8 mouse cellular contexts compared by ENCODE assay signal in genomic region chr16:30775740-30776700, GRCm38 (mm10).
DNase-seq lines count a peak whose midpoint lies in the region; ATAC-seq and TF ChIP-seq lines count a peak whose summit lies in the region.

No protein-coding gene starts in this region.

- H3K4me2 ChIP-seq in hindbrain, postnatal 0 days (ENCODE audit: low read depth, low read length): no peak overlapping the region
- no peak overlapping the region; the same call in 1 of the 2 replicates for H3K4me2 ChIP-seq in embryonic facial prominence, embryonic 13.5 days
- peak overlapping the region; percentile 29 for H3K4me2 ChIP-seq in intestine, embryonic 16.5 days (ENCODE audit: low read depth, low read length)
- peak overlapping the region; percentile 8; the same call in 1 of the 2 replicates for H3K4me2 ChIP-seq in neural tube, embryonic 12.5 days (replicated peaks)

- H3K9ac ChIP-seq in hindbrain, postnatal 0 days (replicated peaks; ENCODE audit: low read length): no peak overlapping the region
- no peak overlapping the region for H3K9ac ChIP-seq in embryonic facial prominence, embryonic 13.5 days
- no peak overlapping the region for H3K9ac ChIP-seq in intestine, embryonic 16.5 days (ENCODE audit: low read depth, low read length)
- H3K9ac ChIP-seq in neural tube, embryonic 12.5 days: no peak overlapping the region

- H3K27ac ChIP-seq in hindbrain, embryonic 10.5 days: peak overlapping the region; percentile 66
- no peak overlapping the region for H3K27ac ChIP-seq in hindbrain, postnatal 0 days
- H3K27ac ChIP-seq in embryonic facial prominence, embryonic 13.5 days: peak overlapping the region; percentile 39; the same call in 1 of the 2 replicates
- no peak overlapping the region for H3K27ac ChIP-seq in intestine, embryonic 16.5 days (ENCODE audit: low read length)
- no peak overlapping the region for H3K27ac ChIP-seq in neural tube, embryonic 12.5 days

- H3K4me3 ChIP-seq in hindbrain, embryonic 10.5 days: no peak overlapping the region
- no peak overlapping the region for H3K4me3 ChIP-seq in hindbrain, postnatal 0 days (ENCODE audit: low read length)
- H3K4me3 ChIP-seq in embryonic facial prominence, embryonic 13.5 days: no peak overlapping the region
- H3K4me3 ChIP-seq in intestine, embryonic 16.5 days (ENCODE audit: low read length): peak overlapping the region; percentile 14; the same call in 1 of the 2 replicates
- no peak overlapping the region for H3K4me3 ChIP-seq in neural tube, embryonic 12.5 days

- TF ChIP-seq CTCF in hindbrain, postnatal 0 days (IDR thresholded peaks at IDR 0.05; ENCODE audit: low read depth): no peak

- 59% methylated on average over 21 of the region's 21 CpGs for WGBS in hindbrain, embryonic 10.5 days
- 50% methylated on average over 21 of the region's 21 CpGs for WGBS in hindbrain, postnatal 0 days
- WGBS in embryonic facial prominence, embryonic 13.5 days: 43% methylated on average over 21 of the region's 21 CpGs
- WGBS in intestine, embryonic 16.5 days: 39% methylated on average over 21 of the region's 21 CpGs
- 39% methylated on average over 21 of the region's 21 CpGs for WGBS in neural tube, embryonic 12.5 days

- ATAC-seq in hindbrain, postnatal 0 days: no peak
- no peak for ATAC-seq in embryonic facial prominence, embryonic 13.5 days (ENCODE audit: insufficient number of reproducible peaks, insufficient read depth, low FRiP score, low TSS enrichment, low read depth)
- ATAC-seq in intestine, embryonic 16.5 days: peak; percentile 81
- ATAC-seq in neural tube, embryonic 12.5 days (ENCODE audit: low FRiP score, low read depth): peak; percentile 77
- no peak for ATAC-seq in activated CD4-positive, CD25-positive, alpha-beta regulatory T cell, adult 4 months

- no peaks in the 10 kb centered on the region for H3K36me3 ChIP-seq in hindbrain, embryonic 10.5 days
- no peaks in the 10 kb centered on the region for H3K36me3 ChIP-seq in hindbrain, postnatal 0 days (ENCODE audit: insufficient read depth, low read length)
- no peaks in the 10 kb centered on the region for H3K36me3 ChIP-seq in embryonic facial prominence, embryonic 13.5 days
- no peaks in the 10 kb centered on the region for H3K36me3 ChIP-seq in intestine, embryonic 16.5 days (ENCODE audit: control insufficient read depth, insufficient read depth, low read length)
- H3K36me3 ChIP-seq in neural tube, embryonic 12.5 days: no peaks in the 10 kb centered on the region

- no peaks in the 10 kb centered on the region for H3K9me3 ChIP-seq in hindbrain, embryonic 10.5 days
- no peaks in the 10 kb centered on the region for H3K9me3 ChIP-seq in hindbrain, postnatal 0 days (ENCODE audit: low read length)
- no peaks in the 10 kb centered on the region for H3K9me3 ChIP-seq in embryonic facial prominence, embryonic 13.5 days
- H3K9me3 ChIP-seq in intestine, embryonic 16.5 days (ENCODE audit: control insufficient read depth, low read length): no peaks in the 10 kb centered on the region
- no peaks in the 10 kb centered on the region for H3K9me3 ChIP-seq in neural tube, embryonic 12.5 days

- DNase-seq in hindbrain, embryonic 10.5 days (ENCODE audit: low spot score): no peak
- no peak for DNase-seq in hindbrain, postnatal 0 days (ENCODE audit: low spot score)
- no peak for DNase-seq in cerebellum, adult 9-11 months
- DNase-seq in ovary, postnatal 14 days (ENCODE audit: low spot score): no peak

- no peaks in the 10 kb centered on the region for H3K27me3 ChIP-seq in hindbrain, embryonic 10.5 days (ENCODE audit: insufficient read depth, poor library complexity, severe bottlenecking)
- H3K27me3 ChIP-seq in hindbrain, postnatal 0 days (ENCODE audit: insufficient read depth, low read length): no peaks in the 10 kb centered on the region
- H3K27me3 ChIP-seq in embryonic facial prominence, embryonic 13.5 days: no peaks in the 10 kb centered on the region
- H3K27me3 ChIP-seq in intestine, embryonic 16.5 days (replicated peaks; ENCODE audit: control insufficient read depth, insufficient read depth, low read length): no peaks in the 10 kb centered on the region
- H3K27me3 ChIP-seq in neural tube, embryonic 12.5 days (replicated peaks): no peaks in the 10 kb centered on the region

- peaks cover 50% of the 10 kb centered on the region for H3K4me1 ChIP-seq in hindbrain, embryonic 10.5 days (replicated peaks)
- H3K4me1 ChIP-seq in hindbrain, postnatal 0 days (ENCODE audit: insufficient read depth, low read length): peaks cover 7% of the 10 kb centered on the region; the same call in 1 of the 2 replicates
- peaks cover 36% of the 10 kb centered on the region for H3K4me1 ChIP-seq in embryonic facial prominence, embryonic 13.5 days
- peaks cover 21% of the 10 kb centered on the region for H3K4me1 ChIP-seq in intestine, embryonic 16.5 days (ENCODE audit: control insufficient read depth, insufficient read depth, low read length)
- peaks cover 22% of the 10 kb centered on the region for H3K4me1 ChIP-seq in neural tube, embryonic 12.5 days

Comparison
In these comparisons a context has a peak if more than half of its experiments do, and no peak if none do; other contexts are left out.
1. H3K27ac ChIP-seq: peak in hindbrain, embryonic 10.5 days (single experiment) and embryonic facial prominence, embryonic 13.5 days (single experiment); none in hindbrain, postnatal 0 days (single experiment), intestine, embryonic 16.5 days (single experiment) and neural tube, embryonic 12.5 days (single experiment).
2. ATAC-seq: peak in intestine, embryonic 16.5 days (single experiment) and neural tube, embryonic 12.5 days (single experiment); none in hindbrain, postnatal 0 days (single experiment), embryonic facial prominence, embryonic 13.5 days (single experiment) and activated CD4-positive, CD25-positive, alpha-beta regulatory T cell, adult 4 months (single experiment).
3. H3K4me2 ChIP-seq: peak in intestine, embryonic 16.5 days (single experiment) and neural tube, embryonic 12.5 days (single experiment); none in hindbrain, postnatal 0 days (single experiment) and embryonic facial prominence, embryonic 13.5 days (single experiment).